Mouse (Mus musculus) splenic B cell, adult 2 months (primary cell): ENCODE measurements around the gene Rtel1.
"Not testable (repeated sequence)": the region's sequence is repeated elsewhere in the genome, so short reads cannot be mapped to it uniquely, and the experiment has no call there.

Experiments
- DNase-seq: peaks from one replicate; pipeline ENCODE4 v3.0.0-alpha.2; 2011; ENCODE audit warnings: low read depth, low spot score
- H3K27me3 ChIP-seq: 2 replicates; pipeline ENCODE4 v1.6.1; 2012; ENCODE audit warnings: mild to moderate bottlenecking, low read length, moderate library complexity, mixed read lengths; ENCODE audit not compliant: control insufficient read depth, poor library complexity, insufficient read depth, severe bottlenecking
- H3K36me3 ChIP-seq: 2 replicates; pipeline ENCODE4 v1.6.1; 2012; ENCODE audit warnings: mild to moderate bottlenecking, low read length, moderate library complexity, mixed read lengths; ENCODE audit not compliant: control insufficient read depth, poor library complexity, insufficient read depth, severe bottlenecking

Gene Rtel1

GRCm38 (mm10) chr2:181319248-181320102 is at the start of gene Rtel1:
Gene Rtel1 (plus strand): TSS chr2:181319739.
- peak; percentile 86 for DNase-seq
- H3K27me3 ChIP-seq = no peaks in the 10 kb centered on the region
- peaks cover 6% of the 10 kb centered on the region for H3K36me3 ChIP-seq

- no peaks in the 10 kb centered on the region for H3K27me3 ChIP-seq
- H3K36me3 ChIP-seq = peaks cover 14% of the 10 kb centered on the region
- no peak for DNase-seq
These were observed 47.4 kb upstream of the Rtel1 start for GRCm38 (mm10) chr2:181272092-181272491.

- Histone ChIP-seq H3K36me3 (peaks cover 11% of the 10 kb centered on the region), H3K27me3 (no peaks in the 10 kb centered on the region)
- no peak for DNase-seq
These were observed 45.7 kb upstream of the Rtel1 start for GRCm38 (mm10) chr2:181273829-181274228.

GRCm38 (mm10) chr2:181274639-181275038 is 44.9 kb upstream of the Rtel1 start:
- no peak for DNase-seq
- Histone ChIP-seq H3K27me3 (no peaks in the 10 kb centered on the region), H3K36me3 (peaks cover 11% of the 10 kb centered on the region)

DNA sequence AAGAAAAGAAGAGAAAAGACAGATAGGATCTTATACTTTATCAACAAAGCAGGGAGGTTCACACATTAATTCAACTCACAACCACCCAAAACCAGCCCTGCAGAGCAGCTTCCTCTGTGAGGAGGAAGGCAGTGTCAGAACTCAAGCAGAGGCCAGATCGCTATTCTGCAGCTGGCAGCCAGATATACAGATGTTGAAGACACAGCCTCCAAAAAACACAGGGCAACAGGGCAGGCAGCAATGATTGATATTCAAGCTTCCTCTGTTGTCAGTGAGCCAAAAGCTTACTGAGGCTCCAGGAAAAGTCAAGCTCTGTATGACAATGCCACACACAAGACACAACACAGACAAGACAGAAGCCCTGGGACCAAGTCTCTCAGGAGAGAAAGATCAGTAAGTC is 42.8 kb upstream of the Rtel1 start:
- Histone ChIP-seq H3K27me3 (no peaks in the 10 kb centered on the region), H3K36me3 (peaks cover 13% of the 10 kb centered on the region)
- no peak for DNase-seq

DNA sequence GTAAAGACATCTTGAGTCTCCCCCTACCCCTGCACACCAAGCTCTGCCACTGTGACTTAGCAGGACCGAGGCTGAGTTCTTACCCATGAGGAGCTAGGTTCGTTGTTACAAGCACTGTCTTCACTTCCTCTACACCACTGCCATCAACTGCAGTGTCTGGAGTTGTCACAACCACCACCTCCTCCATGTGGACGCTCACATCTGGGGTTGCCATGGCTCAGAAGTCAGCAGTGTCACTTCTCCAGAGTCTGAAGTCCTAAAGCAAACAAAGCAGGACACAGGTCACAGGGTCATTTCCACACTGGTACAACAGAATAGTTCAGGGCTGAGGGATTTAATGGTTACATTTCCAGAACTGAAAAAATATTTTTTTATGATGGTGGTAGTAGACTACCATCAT is 41.7 kb upstream of the Rtel1 start:
- Histone ChIP-seq H3K27me3 (no peaks in the 10 kb centered on the region), H3K36me3 (peaks cover 11% of the 10 kb centered on the region; the same call in 1 of the 2 replicates)
- no peak for DNase-seq

GRCm38 (mm10) chr2:181279968-181280367 is 39.6 kb upstream of the Rtel1 start:
- DNase-seq = no peak
- H3K27me3 ChIP-seq = no peaks in the 10 kb centered on the region
- peaks cover 5% of the 10 kb centered on the region; the same call in 1 of the 2 replicates for H3K36me3 ChIP-seq

GRCm38 (mm10) chr2:181286629-181287337 is 32.8 kb upstream of the Rtel1 start:
- H3K36me3 ChIP-seq = no peaks in the 10 kb centered on the region
- H3K27me3 ChIP-seq = no peaks in the 10 kb centered on the region
- DNase-seq = no peak

DNA sequence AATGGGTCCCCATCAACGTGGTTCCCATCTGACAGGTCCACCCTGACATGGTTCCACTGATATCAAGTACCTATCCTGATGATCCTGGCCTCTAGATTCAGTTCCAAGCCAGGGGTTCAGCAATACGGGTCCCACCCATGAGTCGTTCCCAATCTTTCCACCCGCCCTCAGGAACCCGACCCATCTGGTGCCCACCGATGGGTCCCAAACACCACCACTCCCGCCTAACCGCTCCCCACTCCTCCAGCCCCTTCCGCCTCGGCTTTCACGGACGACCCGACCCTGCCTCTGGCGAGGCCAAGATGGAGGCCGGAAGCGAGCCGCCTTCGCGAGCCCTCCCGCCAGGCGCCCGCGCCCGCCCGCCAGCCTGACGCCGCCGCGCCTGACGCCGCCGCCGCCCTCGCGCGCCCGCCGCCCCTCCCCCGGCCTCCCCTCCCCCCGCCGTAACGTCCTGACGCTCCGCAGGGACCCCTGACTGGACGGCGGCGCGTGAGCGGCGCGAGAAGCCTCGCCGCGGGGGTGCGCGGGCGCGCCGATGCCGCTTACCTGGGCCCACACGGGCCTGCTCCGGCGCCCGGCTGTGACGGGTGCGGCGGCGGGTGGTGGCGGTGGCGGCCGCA is 32.1 kb upstream of the Rtel1 start:
- H3K36me3 ChIP-seq = no peaks in the 10 kb centered on the region
- peak; percentile 80 for DNase-seq
- H3K27me3 ChIP-seq = no peaks in the 10 kb centered on the region

DNA sequence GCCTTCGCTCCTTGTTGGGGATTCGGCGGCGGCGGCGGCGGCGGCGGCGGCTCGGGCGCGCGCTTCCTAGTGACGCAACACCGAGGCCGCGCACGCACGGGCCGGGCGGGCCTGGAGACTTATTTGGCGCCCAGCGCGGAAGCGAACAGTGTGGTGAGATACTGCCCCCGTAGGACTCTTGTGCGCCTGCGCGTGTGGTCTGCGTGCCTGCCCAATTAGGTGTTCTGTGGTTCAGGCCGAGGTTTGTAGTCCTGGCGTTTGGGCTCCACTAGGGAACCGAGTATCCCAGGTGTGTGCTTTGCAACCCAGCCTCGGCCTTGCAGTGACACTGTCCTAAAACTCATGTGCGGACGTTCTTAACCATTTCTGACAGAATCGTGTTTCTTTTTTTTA is 31.6 kb upstream of the Rtel1 start, which contains the start of gene Gmeb2:
Gmeb2 (minus strand) TSS at position 78 of the 393 bp plus-strand sequence.
- peak; percentile 98 for DNase-seq
- H3K36me3 ChIP-seq, H3K27me3 ChIP-seq: not testable (repeated sequence)

- DNase-seq = no peak
- Histone ChIP-seq H3K36me3 (no peaks in the 10 kb centered on the region), H3K27me3 (no peaks in the 10 kb centered on the region)
These were observed 30.8 kb upstream of the Rtel1 start for GRCm38 (mm10) chr2:181288691-181289090.

DNA sequence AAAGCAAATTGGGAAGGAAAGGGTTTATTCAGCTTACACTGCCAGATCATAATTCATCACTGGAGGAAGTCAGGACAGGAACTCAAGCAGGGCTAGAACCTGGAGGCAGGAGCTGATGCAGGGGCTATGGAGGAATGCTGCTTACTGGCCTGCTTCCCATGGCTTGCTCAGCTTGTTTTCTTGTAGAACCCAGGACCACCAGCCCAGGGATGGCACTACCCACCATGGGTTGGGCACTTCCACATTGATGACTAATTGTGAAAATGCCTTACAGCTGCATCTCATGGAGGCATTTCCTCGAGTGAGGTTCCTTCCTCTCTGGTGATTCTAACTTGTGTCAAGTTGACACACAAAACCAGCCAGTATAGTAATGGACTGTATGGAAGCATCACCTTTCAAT is 28.6 kb upstream of the Rtel1 start:
- DNase-seq = no peak
- Histone ChIP-seq H3K36me3 (no peaks in the 10 kb centered on the region), H3K27me3 (no peaks in the 10 kb centered on the region)

GRCm38 (mm10) chr2:181302041-181302440 is 17.5 kb upstream of the Rtel1 start:
- peak; percentile 40 for DNase-seq
- Histone ChIP-seq H3K27me3 (no peaks in the 10 kb centered on the region), H3K36me3 (no peaks in the 10 kb centered on the region; the same call in 1 of the 2 replicates)

DNA sequence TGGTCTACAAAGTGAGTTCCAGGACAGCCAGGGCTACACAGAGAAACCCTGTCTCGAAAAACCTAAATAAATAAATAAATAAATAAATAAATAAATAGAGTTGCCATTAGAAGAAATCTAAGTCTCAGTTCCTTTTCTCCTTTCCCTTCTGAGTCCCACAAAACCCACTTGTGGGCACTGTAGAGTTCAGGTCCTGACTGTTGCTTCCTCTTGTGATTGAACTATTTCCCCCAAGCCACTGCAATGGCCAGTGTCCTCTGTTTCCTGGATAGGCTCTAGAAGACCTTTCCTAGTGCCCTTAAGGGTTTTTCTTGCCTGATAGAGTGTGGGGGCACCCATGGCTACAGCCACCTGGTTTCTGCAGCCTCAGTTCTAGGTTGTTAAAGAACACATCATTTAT is 14.6 kb upstream of the Rtel1 start:
- no peaks in the 10 kb centered on the region; the same call in 1 of the 2 replicates for H3K36me3 ChIP-seq
- no peaks in the 10 kb centered on the region for H3K27me3 ChIP-seq
- DNase-seq = no peak
